Mouse (Mus musculus): ENCODE data around the gene Fbxw7.

Gene Fbxw7

DNA sequence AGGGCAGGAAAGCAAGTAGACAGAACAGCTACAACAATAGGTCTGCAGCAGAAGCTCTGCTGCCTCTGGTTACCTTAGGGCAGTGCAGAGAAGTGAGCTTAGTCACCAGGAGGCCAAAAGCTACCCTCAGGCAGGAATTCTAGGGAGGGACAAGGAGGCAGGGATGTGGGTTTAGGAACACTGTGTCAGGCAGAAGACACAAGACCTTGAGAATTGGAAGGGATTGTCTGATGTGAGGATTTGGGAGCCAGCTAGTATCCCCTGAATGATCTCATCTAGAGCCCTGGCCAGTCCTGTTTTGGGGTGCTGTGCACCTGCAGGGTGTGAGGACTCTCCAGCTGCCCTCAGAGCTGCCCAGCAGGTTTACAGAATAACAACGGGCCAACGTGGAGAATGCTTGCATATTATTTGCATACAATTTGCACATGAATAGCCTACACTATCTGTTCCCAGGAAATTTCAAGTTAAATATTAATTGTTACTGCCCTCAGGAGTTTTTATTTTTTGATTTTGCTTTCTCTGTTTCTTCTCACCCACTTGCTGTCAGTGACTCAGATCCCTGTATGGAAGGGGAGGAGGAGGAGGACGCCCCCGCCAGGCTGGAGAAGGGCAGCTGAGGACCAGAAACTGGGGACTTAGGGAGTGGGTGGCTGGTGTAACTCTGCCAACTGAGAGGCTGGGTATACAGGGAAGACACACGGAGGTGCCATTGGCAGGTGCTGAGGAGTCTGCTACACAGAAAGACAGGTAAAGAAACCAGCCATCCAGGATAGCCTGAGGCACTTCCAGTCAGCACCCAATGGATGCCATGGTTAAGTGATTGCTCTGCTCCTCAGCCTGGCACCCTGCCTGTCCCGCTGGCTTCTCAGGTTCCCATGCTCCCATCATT, 210.0 kb downstream of the Fbxw7 start:
- in situ Hi-C loops (cut with MseI, MboI): no loop called here

Measured in mouse trophoblast stem cell (cell line).